Mouse (Mus musculus) midbrain, embryonic 13.5 days (tissue): Measurements from ENCODE around the gene Mrpl44. TPM values are rescaled to one million over a fixed set of nuclear protein-coding genes. Genes with fewer than 3 reads are reported as not detected.
A peak's percentile ranks its signal among the peaks of the same experiment; 100 is the strongest.

Experiments
- ATAC-seq: fragments of 200-750 bp; cut with Nextera tagmentation; 2 replicates; pipeline ENCODE4 v1.8.0; 2017; ENCODE audit warnings: mild to moderate bottlenecking, moderate TSS enrichment, moderate library complexity
- H3K27ac ChIP-seq: fragments of 300-500 bp; sonication (generic); 2 replicates; pipeline ENCODE4 v1.5.1; 2015; ENCODE audit warnings: inconsistent platforms, mild to moderate bottlenecking, moderate library complexity
- H3K27me3 ChIP-seq: fragments of 300-500 bp; sonication (generic); 2 replicates; pipeline ENCODE4 v1.6.1; 2015; ENCODE audit warnings: mild to moderate bottlenecking, inconsistent platforms
- H3K36me3 ChIP-seq: fragments of 300-500 bp; sonication (generic); 2 replicates; pipeline ENCODE4 v1.6.1; 2015; ENCODE audit warnings: mild to moderate bottlenecking, inconsistent platforms
- H3K4me1 ChIP-seq: fragments of 300-500 bp; sonication (generic); replicated peaks from 2 replicates; pipeline ENCODE4 v1.6.1; 2015; ENCODE audit warnings: inconsistent platforms
- H3K4me2 ChIP-seq: fragments of 300-500 bp; sonication (generic); replicated peaks from 2 replicates; pipeline ENCODE4 v1.6.1; 2015; ENCODE audit warnings: moderate library complexity, mild to moderate bottlenecking, inconsistent platforms
- H3K4me3 ChIP-seq: fragments of 300-500 bp; sonication (generic); replicated peaks from 2 replicates; pipeline ENCODE4 v1.5.1; 2015; ENCODE audit warnings: mild to moderate bottlenecking, inconsistent platforms
- H3K9ac ChIP-seq: fragments of 300-500 bp; sonication (generic); replicated peaks from 2 replicates; pipeline ENCODE4 v1.6.1; 2015; ENCODE audit warnings: mild to moderate bottlenecking, inconsistent platforms
- H3K9me3 ChIP-seq: fragments of 300-500 bp; sonication (generic); 2 replicates; pipeline ENCODE4 v1.6.1; 2016; ENCODE audit warnings: mild to moderate bottlenecking, inconsistent platforms
- WGBS: fragments of 180-500 bp; shearing (Covaris S2); methylation state at CpG from one replicate; pipeline ENCODE4 v1.1.7; 2015; 5-methylcytosine and 5-hydroxymethylcytosine counted together
- polyA plus RNA-seq: library from polyadenylated mRNA; unstranded; fragments of >200 nt; fragmentation: Nextera tagmentation; extraction: Ambion mirVana; gene quantifications from 2 replicates; pipeline ENCODE4 v1.2.1, GENCODE M21; 2015

Gene Mrpl44
- polyA plus RNA-seq, 1 experiment from 2014 or later = 54.5 TPM

DNA sequence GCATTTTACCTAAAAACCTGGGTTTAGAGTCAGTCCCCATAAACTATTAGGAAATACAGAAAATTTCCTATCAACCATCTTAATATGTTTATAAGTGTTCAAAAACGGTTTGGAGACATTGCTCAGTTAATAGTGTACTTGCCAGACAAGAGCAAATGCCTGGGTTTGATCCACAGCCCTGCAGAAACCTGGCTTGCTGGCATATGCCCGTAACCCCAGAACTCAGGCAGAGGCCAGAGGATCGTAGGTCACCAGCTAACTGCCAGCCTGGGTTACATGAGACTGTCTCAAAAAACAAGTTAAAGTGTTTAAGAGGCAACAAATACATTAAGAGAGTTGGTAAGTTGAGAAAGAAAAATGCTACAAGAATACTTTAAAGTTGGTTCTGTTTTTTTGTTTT lies 20.9 kb upstream of the Mrpl44 start:
- WGBS = 96% methylated on average over 3 of the region's 3 CpGs
- no peak overlapping the region for H3K4me2 ChIP-seq

DNA sequence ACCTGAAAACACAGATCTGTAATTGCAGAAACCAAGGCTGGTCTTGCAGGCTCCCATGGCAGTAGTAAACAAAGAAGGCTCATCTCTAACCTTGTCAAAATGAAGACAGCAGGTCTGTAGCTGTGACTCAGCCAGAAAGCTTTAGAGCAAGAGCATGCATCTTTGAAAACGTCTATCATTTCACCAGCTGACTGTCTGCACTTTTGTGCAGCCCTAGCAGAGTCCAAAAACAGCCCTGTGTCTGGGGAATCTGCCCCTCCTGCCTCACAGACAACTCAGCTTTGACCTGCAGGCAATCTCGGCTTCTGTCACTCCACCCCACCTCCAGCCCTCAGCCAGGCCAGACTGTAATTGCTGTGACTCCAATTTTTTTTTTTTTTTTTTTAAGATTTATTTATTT lies 20.4 kb upstream of the Mrpl44 start:
- no peak overlapping the region for H3K27ac ChIP-seq
- peaks cover 24% of the 10 kb centered on the region for H3K4me1 ChIP-seq
- no peak for ATAC-seq
- H3K4me3 ChIP-seq = no peak overlapping the region
- no peak overlapping the region for H3K4me2 ChIP-seq
- 76% methylated on average over 2 of the region's 2 CpGs for WGBS
- no peaks in the 10 kb centered on the region for H3K27me3 ChIP-seq
- H3K9me3 ChIP-seq = peaks cover 3% of the 10 kb centered on the region
- H3K36me3 ChIP-seq = peaks cover 18% of the 10 kb centered on the region
- no peak overlapping the region for H3K9ac ChIP-seq

More for the DNA sequence above, 20.9 kb upstream of the Mrpl44 start:
- no peaks in the 10 kb centered on the region for H3K27me3 ChIP-seq
- no peak overlapping the region for H3K9ac ChIP-seq
- H3K4me3 ChIP-seq = no peak overlapping the region
- H3K9me3 ChIP-seq = peaks cover 4% of the 10 kb centered on the region
- H3K27ac ChIP-seq = no peak overlapping the region
- peaks cover 21% of the 10 kb centered on the region for H3K4me1 ChIP-seq
- peaks cover 20% of the 10 kb centered on the region for H3K36me3 ChIP-seq
- ATAC-seq = no peak

DNA sequence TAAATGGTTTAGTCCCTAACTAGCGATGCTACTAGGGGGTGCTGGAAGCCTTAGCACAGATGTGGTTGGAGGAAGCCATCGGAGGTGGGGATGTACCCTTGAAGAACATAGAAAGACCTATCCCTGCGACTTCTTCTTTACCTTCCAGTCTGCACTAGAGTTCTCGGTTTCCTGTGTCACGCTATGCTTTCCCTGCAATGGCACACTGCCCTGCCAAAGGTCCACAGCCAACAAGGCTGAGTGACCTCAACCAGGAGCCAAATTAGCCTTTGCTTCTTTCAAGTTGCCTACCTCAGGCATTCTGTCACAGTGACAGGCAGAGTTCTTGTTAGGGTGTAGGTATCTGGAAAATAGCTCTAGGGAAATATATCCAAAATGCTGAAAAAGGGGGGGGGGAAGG lies 19.4 kb upstream of the Mrpl44 start:
- H3K27me3 ChIP-seq = no peaks in the 10 kb centered on the region
- peaks cover 29% of the 10 kb centered on the region for H3K4me1 ChIP-seq
- peaks cover 8% of the 10 kb centered on the region; the same call in 1 of the 2 replicates for H3K36me3 ChIP-seq
- H3K9me3 ChIP-seq = no peaks in the 10 kb centered on the region
- H3K4me3 ChIP-seq = no peak overlapping the region
- H3K27ac ChIP-seq = no peak overlapping the region
- H3K4me2 ChIP-seq = no peak overlapping the region
- ATAC-seq = no peak
- WGBS = 95% methylated on average over 5 of the region's 5 CpGs
- H3K9ac ChIP-seq = no peak overlapping the region

DNA sequence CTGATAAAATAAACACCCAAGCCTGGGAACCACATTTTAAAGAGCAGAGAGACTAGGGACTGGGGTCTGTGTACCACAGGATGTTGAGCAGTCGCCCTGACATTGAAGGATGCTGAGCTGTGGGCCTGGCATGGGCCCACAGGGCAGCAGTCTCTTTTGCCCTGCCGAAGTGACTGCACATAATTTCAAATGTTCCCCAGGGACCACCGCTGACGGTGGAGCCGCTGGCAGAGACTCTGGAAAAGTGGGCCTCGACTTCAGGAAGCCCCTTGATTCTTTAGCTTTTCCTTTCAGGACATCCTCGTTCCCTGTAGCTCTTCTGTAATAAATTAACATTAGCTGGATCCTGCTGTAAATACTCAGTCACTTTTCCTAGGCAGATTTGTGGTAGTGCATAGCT lies 18.7 kb upstream of the Mrpl44 start:
- H3K9me3 ChIP-seq = no peaks in the 10 kb centered on the region
- H3K4me2 ChIP-seq = no peak overlapping the region
- no peak overlapping the region for H3K4me3 ChIP-seq
- ATAC-seq = no peak
- 77% methylated on average over 7 of the region's 7 CpGs for WGBS
- H3K27me3 ChIP-seq = no peaks in the 10 kb centered on the region
- 0 out of 2 replicates have a peak, but pooled peaks cover 4% of the 10 kb centered on the region for H3K36me3 ChIP-seq
- no peak overlapping the region for H3K9ac ChIP-seq
- H3K4me1 ChIP-seq = peaks cover 32% of the 10 kb centered on the region
- H3K27ac ChIP-seq = no peak overlapping the region

DNA sequence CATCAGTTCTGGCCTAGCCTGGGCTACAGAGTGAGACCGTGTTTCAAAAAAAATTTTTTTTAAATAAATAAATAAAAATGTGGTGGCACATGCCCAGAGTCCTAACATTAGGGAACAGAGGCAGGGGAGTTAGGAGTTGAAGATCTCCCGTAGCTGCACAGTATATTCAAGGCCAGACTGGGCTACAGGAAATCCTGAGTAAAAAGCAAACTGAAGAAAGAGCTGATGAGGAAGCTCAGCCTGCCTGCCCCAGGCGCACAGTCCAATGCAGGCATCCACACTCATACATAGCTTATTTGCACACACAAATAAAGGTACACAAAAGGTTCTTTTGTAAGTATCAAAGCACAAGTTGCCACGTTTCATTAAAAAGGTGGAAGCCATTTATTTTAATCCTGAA lies 18.2 kb upstream of the Mrpl44 start:
- H3K9me3 ChIP-seq = no peaks in the 10 kb centered on the region
- no peaks in the 10 kb centered on the region for H3K27me3 ChIP-seq

DNA sequence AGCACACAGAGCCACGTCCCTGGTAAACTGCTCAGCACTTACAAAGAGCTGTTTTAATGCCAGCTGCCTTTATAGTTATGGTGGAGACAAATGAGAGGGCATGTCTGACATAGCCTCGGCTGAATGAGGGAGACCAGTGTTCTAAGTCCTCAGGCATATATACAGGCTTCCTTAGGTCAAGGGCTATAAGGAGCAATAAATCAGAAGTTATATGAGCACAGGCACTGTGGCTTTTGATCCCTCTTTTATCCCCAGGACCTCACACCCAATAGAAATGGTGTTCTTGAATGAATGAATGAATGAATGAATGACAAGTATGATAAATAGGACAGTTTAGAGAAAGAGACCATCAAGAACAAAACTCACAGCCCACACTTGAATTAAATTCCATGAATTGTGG lies 16.8 kb upstream of the Mrpl44 start:
- ATAC-seq = no peak
- Histone ChIP-seq H3K4me3 (no peak overlapping the region), H3K27ac (no peak overlapping the region), H3K4me1 (peaks cover 36% of the 10 kb centered on the region), H3K9me3 (no peaks in the 10 kb centered on the region), H3K36me3 (no peaks in the 10 kb centered on the region), H3K4me2 (peak overlapping the region; percentile 82; the same call in 1 of the 2 replicates), H3K27me3 (no peaks in the 10 kb centered on the region), H3K9ac (no peak overlapping the region)
- whole genome bisulfite sequencing = 66% methylated on average over 2 of the region's 2 CpGs

More for the DNA sequence above, 18.2 kb upstream of the Mrpl44 start:
- Histone ChIP-seq H3K9ac (no peak overlapping the region), H3K36me3 (0 out of 2 replicates have a peak, but pooled peaks cover under 1% of the 10 kb centered on the region), H3K27ac (no peak overlapping the region), H3K4me3 (no peak overlapping the region), H3K4me2 (no peak overlapping the region), H3K4me1 (peaks cover 36% of the 10 kb centered on the region)
- no peak for ATAC-seq
- WGBS = 80% methylated on average over 4 of the region's 4 CpGs

DNA sequence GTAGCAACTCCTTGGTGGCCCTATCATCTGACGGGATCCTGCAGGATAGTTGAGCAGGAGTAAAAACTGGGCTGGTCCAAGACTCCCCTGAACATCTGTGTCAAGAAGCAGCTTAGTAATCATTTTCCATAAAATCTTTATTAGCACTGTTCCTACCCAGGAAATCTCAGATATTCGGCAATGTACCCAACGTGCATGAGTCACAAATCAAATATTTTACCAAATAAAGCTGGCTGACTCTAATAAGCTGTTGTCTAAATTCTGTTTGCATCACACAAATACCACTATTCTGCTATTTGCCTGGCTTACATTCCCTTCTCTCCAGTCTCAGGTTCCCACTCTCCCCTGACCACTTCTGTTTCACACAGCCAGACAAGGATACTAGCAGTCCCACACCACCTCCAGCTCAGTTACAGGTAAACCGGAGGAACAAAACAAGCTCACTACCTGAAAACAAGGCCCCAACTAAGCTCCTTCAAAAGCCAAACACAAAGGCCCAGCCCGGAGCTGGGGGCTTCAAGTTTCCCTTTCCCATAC lies 16.3 kb upstream of the Mrpl44 start:
- Histone ChIP-seq H3K4me2 (peak overlapping the region; percentile 82), H3K27me3 (no peaks in the 10 kb centered on the region), H3K36me3 (no peaks in the 10 kb centered on the region), H3K4me1 (peaks cover 36% of the 10 kb centered on the region), H3K27ac (no peak overlapping the region), H3K9ac (peak overlapping the region; percentile 53), H3K4me3 (peak overlapping the region; percentile 24), H3K9me3 (no peaks in the 10 kb centered on the region)
- no peak for ATAC-seq
- WGBS = 63% methylated on average over 5 of the region's 5 CpGs

DNA sequence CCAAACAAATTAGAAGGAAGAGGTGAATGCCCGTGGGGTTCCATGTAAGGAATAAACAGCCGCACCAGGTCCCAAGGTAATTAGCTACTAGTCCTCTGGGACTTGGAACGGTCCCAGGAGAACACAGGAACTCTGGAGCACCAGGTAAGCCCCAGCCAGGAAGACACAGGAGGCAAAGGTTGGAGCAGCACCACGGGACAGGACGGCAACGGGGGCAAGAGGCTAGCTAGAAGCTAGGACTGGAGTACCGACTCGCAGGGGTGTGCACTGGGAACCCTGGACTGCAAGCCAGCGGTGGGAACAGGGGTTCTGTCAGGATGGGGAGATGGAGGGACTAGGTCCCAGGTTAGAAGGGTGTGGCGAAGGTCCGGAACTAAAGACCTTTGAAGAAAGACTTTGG lies 15.2 kb upstream of the Mrpl44 start:
- Histone ChIP-seq H3K27ac (no peak overlapping the region), H3K4me1 (peaks cover 36% of the 10 kb centered on the region), H3K9me3 (no peaks in the 10 kb centered on the region), H3K9ac (peak overlapping the region; percentile 88), H3K4me2 (peak overlapping the region; percentile 82), H3K4me3 (peak overlapping the region; percentile 87), H3K36me3 (no peaks in the 10 kb centered on the region), H3K27me3 (no peaks in the 10 kb centered on the region)
- peak; percentile 24 for ATAC-seq
- 10% methylated on average over 11 of the region's 11 CpGs for WGBS

DNA sequence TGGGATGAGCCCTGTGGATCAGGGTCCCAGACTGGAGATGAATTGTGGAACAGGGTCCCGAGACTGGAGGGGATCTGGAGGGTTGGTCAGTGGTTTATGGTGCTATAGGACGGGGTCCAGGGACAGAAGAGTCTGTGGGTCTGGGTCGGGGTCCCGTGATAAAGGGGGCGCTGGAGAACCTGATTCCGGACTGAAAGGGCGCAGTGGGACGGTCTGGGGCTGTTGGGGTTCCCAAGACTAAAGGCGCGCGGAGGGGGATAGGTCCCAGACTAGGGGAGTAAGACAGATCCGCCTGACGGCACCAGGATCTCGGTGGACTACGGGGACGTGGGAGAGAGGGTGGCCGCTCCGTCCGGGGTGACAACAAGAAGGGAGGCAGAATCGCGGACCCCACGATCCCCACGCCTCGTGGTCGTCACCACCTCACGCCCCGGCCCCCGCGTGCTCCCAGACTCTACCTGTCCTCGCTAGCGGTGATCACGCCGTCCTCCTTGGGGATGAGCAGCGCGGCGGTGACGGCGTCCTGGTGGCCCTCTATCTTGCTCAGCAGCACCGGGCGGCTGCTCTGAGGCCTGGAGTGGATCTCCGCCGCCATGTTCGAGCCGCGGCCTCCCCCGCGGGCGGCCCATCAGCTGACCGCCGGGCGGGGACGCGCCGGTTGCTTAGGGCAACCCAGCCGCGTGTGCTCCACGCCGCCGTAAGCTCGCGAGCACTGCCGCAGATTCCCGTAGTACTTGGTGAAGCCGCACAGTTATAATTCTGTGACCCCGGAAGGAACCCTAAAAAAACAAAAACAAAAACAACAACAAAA lies 14.5 kb upstream of the Mrpl44 start:
- under 1% methylated on average over 65 of the region's 65 CpGs for WGBS
- peak; percentile 97 for ATAC-seq
- H3K27ac ChIP-seq = peak overlapping the region; percentile 56

DNA sequence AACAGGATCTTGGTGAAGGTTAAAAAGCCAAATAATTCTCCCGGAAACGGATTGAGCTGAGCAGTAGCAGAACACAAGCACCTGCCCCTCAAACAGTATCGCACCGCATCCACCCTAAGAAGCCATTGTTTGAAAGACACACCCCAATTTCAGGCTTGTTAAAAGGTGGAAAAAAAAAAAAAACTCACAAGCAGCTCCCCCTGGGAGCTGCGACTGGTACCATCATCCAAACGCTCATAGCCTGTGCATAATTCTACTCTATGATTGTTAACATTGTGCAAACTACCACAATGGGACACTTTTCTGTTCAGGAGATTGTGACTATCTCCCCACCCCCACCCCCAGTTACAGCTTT lies 13.9 kb upstream of the Mrpl44 start:
- Histone ChIP-seq H3K27ac (peak overlapping the region; percentile 53), H3K4me1 (peaks cover 36% of the 10 kb centered on the region), H3K36me3 (no peaks in the 10 kb centered on the region), H3K9me3 (no peaks in the 10 kb centered on the region), H3K4me2 (peak overlapping the region; percentile 82), H3K27me3 (no peaks in the 10 kb centered on the region), H3K4me3 (peak overlapping the region; percentile 87), H3K9ac (peak overlapping the region; percentile 88)
- ATAC-seq = peak; percentile 62
- under 1% methylated on average over 6 of the region's 6 CpGs for WGBS

More for the DNA sequence above, 14.5 kb upstream of the Mrpl44 start:
- H3K9ac ChIP-seq = peak overlapping the region; percentile 88
- no peaks in the 10 kb centered on the region for H3K9me3 ChIP-seq
- peaks cover 36% of the 10 kb centered on the region for H3K4me1 ChIP-seq
- peak overlapping the region; percentile 87 for H3K4me3 ChIP-seq
- peak overlapping the region; percentile 82 for H3K4me2 ChIP-seq
- H3K36me3 ChIP-seq = no peaks in the 10 kb centered on the region
- H3K27me3 ChIP-seq = no peaks in the 10 kb centered on the region

DNA sequence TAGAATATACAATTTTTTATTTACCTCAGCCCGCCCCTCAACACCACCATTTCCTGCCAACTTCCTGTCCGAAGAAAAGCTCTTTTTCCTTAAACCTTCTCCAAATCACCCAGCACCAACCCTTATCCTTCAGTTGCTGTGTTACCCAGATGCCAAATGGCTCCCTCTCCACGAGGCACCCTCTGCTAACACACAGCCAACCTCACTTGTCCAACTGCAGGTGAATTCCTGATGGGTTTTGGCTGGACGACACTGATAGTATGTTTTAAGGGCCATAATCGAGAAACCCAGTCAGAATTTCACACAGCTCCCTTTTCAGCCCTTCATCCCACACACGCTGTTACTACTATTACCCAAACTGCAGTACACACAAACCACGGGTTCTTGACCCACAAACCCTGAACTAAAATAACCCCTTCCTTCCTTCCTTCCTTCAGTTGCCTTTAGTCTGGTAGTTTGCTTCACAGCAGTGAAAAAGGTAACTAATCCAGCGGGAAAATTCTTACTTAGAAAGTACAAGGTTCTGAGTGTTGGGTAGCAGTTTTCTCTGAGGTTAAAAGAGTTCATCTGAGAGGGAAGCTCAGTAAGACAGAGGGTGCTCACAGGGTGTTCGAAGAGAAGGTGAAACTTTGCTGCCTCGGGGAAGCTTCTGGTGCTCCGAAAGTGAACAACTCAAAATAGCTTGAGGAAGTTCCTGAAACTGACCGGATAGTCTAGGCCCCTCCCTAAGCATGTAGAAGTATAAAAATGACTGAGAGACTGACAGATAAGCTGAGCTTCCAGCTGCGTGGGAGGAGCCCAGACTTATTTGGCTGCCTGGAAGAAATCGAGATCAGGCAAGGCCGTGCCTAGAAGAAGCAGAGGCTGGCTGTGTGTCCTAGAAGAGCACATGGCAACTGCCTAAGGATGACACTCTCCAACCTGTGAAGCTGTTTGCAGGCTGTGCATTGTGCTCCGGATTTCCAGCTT lies 13.3 kb upstream of the Mrpl44 start:
- Histone ChIP-seq H3K27me3 (no peaks in the 10 kb centered on the region), H3K36me3 (no peaks in the 10 kb centered on the region), H3K4me3 (peak overlapping the region; percentile 87), H3K9ac (peak overlapping the region; percentile 88), H3K4me1 (peaks cover 32% of the 10 kb centered on the region), H3K4me2 (peak overlapping the region; percentile 82), H3K27ac (peak overlapping the region; percentile 53), H3K9me3 (no peaks in the 10 kb centered on the region)
- no peak for ATAC-seq
- 68% methylated on average over 16 of the region's 16 CpGs for WGBS

DNA sequence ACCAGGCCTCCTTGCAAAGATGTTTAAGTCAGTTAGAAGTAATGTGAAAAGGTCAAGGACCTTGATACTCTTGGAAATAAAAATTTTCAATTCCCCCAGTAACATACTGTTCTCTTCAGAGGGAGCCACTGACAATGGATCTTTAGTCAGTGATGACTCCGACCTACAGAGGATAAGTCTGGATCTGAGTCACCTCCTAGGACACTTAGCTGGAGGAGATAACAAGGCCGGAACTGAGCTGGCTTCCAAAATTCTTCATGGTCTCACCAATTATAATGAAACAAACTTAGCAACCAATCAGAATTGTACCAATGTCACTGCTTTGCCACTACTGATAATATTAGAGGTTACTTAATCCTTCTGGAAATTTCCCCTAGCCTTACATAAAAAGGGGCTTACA lies 11.8 kb upstream of the Mrpl44 start:
- H3K27me3 ChIP-seq = no peaks in the 10 kb centered on the region
- no peak for ATAC-seq

More for the DNA sequence above, 11.8 kb upstream of the Mrpl44 start:
- Histone ChIP-seq H3K36me3 (no peaks in the 10 kb centered on the region), H3K4me1 (peaks cover 24% of the 10 kb centered on the region), H3K9ac (no peak overlapping the region), H3K4me3 (no peak overlapping the region), H3K4me2 (no peak overlapping the region), H3K9me3 (no peaks in the 10 kb centered on the region), H3K27ac (no peak overlapping the region)
- 93% methylated on average over 2 of the region's 2 CpGs for WGBS
